Mouse (Mus musculus): ENCODE data around the gene Rap1gds1. TPM values are rescaled to one million over a fixed set of nuclear protein-coding genes. Genes with fewer than 3 reads are reported as not detected.

Gene Rap1gds1
- polyA plus RNA-seq, 1 experiment, result 25.5 TPM

GRCm38 (mm10) chr3:139033179-139033578 lies 41.8 kb downstream of the Rap1gds1 start:
- Histone ChIP-seq H3K4me3 (ENCODE audit: control insufficient read depth, insufficient read depth, low read length) (no peak overlapping the region), H3K27ac (ENCODE audit: control insufficient read depth, insufficient read depth, low read length) (no peak overlapping the region), H3K36me3 (ENCODE audit: control insufficient read depth, insufficient read depth, low read length) (no peaks in the 10 kb centered on the region), H3K27me3 (ENCODE audit: control insufficient read depth, insufficient read depth, low read length) (no peaks in the 10 kb centered on the region), H3K4me1 (replicated peaks; ENCODE audit: control insufficient read depth, insufficient read depth, low read length) (no peaks in the 10 kb centered on the region; the same call in 1 of the 2 replicates)
- DNase-seq, result no peak
- 69% methylated on average over 6 of the region's 6 CpGs for WGBS
- TF ChIP-seq POLR2A (IDR thresholded peaks at IDR 0.05; ENCODE audit: control insufficient read depth, extremely low read depth, insufficient read depth, low read length, poor library complexity), result no peak
- no peak for TF ChIP-seq CTCF (IDR thresholded peaks at IDR 0.05; ENCODE audit: borderline replicate concordance, control insufficient read depth, extremely low read depth, insufficient read depth, low read length, poor library complexity)

- H3K36me3 ChIP-seq (ENCODE audit: control insufficient read depth, insufficient read depth, low read length), result no peaks in the 10 kb centered on the region
- DNase-seq, result no peak
- TF ChIP-seq POLR2A (IDR thresholded peaks at IDR 0.05; ENCODE audit: control insufficient read depth, extremely low read depth, insufficient read depth, low read length, poor library complexity) (no peak), CTCF (IDR thresholded peaks at IDR 0.05; ENCODE audit: borderline replicate concordance, control insufficient read depth, extremely low read depth, insufficient read depth, low read length, poor library complexity) (no peak)
- H3K4me3 ChIP-seq (ENCODE audit: control insufficient read depth, insufficient read depth, low read length), result no peak overlapping the region
- no peak overlapping the region for H3K27ac ChIP-seq (ENCODE audit: control insufficient read depth, insufficient read depth, low read length)
- no peaks in the 10 kb centered on the region for H3K27me3 ChIP-seq (ENCODE audit: control insufficient read depth, insufficient read depth, low read length)
- H3K4me1 ChIP-seq (replicated peaks; ENCODE audit: control insufficient read depth, insufficient read depth, low read length), result no peaks in the 10 kb centered on the region; the same call in 1 of the 2 replicates
- WGBS, result 97% methylated on average over 4 of the region's 4 CpGs
Measured at GRCm38 (mm10) chr3:139030644-139031227, 44.3 kb downstream of the Rap1gds1 start.

- TF ChIP-seq POLR2A (IDR thresholded peaks at IDR 0.05; ENCODE audit: control insufficient read depth, extremely low read depth, insufficient read depth, low read length, poor library complexity) (no peak), CTCF (IDR thresholded peaks at IDR 0.05; ENCODE audit: borderline replicate concordance, control insufficient read depth, extremely low read depth, insufficient read depth, low read length, poor library complexity) (no peak)
- no peak for DNase-seq
Measured at GRCm38 (mm10) chr3:139025077-139025476, 49.9 kb downstream of the Rap1gds1 start.

DNA sequence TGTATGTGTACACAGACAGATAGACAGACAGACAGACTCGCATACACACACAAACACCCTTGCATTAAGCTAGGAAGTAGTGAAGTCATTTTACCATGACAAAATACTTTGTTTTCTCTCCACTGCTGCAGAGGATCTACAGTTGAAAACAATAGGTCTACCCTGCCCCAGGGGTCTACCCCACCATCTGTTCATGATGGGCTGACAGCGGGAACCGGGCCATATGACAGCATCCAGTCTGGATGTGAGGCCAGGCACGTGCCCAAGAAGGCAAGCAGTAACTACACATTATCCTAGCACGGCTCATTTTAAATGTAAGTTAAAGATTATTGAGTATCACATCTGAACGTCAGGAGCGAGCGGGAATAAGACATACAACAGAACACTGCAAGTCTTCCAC lies 51.4 kb downstream of the Rap1gds1 start:
- Histone ChIP-seq H3K4me1 (replicated peaks; ENCODE audit: control insufficient read depth, insufficient read depth, low read length) (no peaks in the 10 kb centered on the region), H3K27ac (ENCODE audit: control insufficient read depth, insufficient read depth, low read length) (no peak overlapping the region), H3K4me3 (ENCODE audit: control insufficient read depth, insufficient read depth, low read length) (no peak overlapping the region), H3K36me3 (ENCODE audit: control insufficient read depth, insufficient read depth, low read length) (peaks cover 5% of the 10 kb centered on the region; the same call in 1 of the 2 replicates), H3K27me3 (ENCODE audit: control insufficient read depth, insufficient read depth, low read length) (no peaks in the 10 kb centered on the region)
- no peak for DNase-seq
- WGBS, result 98% methylated on average over 8 of the region's 8 CpGs
- TF ChIP-seq CTCF (IDR thresholded peaks at IDR 0.05; ENCODE audit: borderline replicate concordance, control insufficient read depth, extremely low read depth, insufficient read depth, low read length, poor library complexity) (no peak), POLR2A (IDR thresholded peaks at IDR 0.05; ENCODE audit: control insufficient read depth, extremely low read depth, insufficient read depth, low read length, poor library complexity) (no peak)

More at GRCm38 (mm10) chr3:139025077-139025476, 49.9 kb downstream of the Rap1gds1 start:
- Histone ChIP-seq H3K27ac (ENCODE audit: control insufficient read depth, insufficient read depth, low read length) (no peak overlapping the region), H3K4me1 (replicated peaks; ENCODE audit: control insufficient read depth, insufficient read depth, low read length) (no peaks in the 10 kb centered on the region), H3K27me3 (ENCODE audit: control insufficient read depth, insufficient read depth, low read length) (no peaks in the 10 kb centered on the region), H3K36me3 (ENCODE audit: control insufficient read depth, insufficient read depth, low read length) (peaks cover 5% of the 10 kb centered on the region; the same call in 1 of the 2 replicates), H3K4me3 (ENCODE audit: control insufficient read depth, insufficient read depth, low read length) (no peak overlapping the region)
- 89% methylated on average over 5 of the region's 5 CpGs for WGBS

DNA sequence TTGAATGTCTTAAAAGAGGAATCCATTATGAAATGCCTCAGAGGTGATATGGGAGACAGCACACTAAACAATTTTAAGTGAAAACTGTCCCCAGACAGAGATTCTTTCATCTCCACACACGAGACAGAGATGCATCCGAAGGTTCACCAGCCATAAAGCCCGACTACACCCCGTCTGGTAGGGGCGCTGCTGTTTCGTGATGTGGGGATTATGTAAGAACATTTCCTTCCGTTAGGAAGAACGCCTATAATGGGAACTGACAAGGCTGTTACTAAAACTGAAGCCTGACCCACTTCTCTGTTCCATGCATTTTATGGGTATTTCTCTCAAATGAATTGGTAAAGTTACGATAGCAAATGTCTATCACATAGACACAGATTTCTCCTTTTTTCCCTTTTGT lies 62.6 kb downstream of the Rap1gds1 start:
- H3K4me1 ChIP-seq (replicated peaks; ENCODE audit: control insufficient read depth, insufficient read depth, low read length), result no peaks in the 10 kb centered on the region
- no peak overlapping the region for H3K27ac ChIP-seq (ENCODE audit: control insufficient read depth, insufficient read depth, low read length)
- DNase-seq, result peak; percentile 11
- WGBS, result 69% methylated on average over 9 of the region's 9 CpGs
- TF ChIP-seq POLR2A (IDR thresholded peaks at IDR 0.05; ENCODE audit: control insufficient read depth, extremely low read depth, insufficient read depth, low read length, poor library complexity) (no peak), CTCF (IDR thresholded peaks at IDR 0.05; ENCODE audit: borderline replicate concordance, control insufficient read depth, extremely low read depth, insufficient read depth, low read length, poor library complexity) (no peak)
- H3K36me3 ChIP-seq (ENCODE audit: control insufficient read depth, insufficient read depth, low read length), result peaks cover 4% of the 10 kb centered on the region; the same call in 1 of the 2 replicates
- H3K4me3 ChIP-seq (ENCODE audit: control insufficient read depth, insufficient read depth, low read length), result no peak overlapping the region
- H3K27me3 ChIP-seq (ENCODE audit: control insufficient read depth, insufficient read depth, low read length), result no peaks in the 10 kb centered on the region

DNA sequence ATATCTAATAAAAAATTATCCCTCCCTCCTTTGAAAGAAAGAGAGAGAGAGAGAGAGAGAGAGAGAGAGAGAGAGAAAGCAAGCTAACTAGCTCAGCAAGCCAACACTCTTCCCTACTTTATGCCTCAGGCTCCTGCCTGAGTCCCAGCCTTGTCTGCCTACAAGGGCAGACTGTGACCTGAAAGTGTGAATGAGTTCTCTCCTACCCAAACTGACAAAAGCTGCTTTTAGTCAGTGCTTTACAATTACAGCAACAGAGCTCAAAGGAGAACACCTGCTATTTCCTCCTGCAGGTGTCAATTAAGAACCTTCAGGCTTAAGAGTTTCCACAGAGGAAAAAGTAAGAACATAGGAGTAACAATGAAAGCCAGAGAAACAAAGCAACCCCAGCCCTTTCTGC lies 69.3 kb downstream of the Rap1gds1 start:
- Histone ChIP-seq H3K27me3 (ENCODE audit: control insufficient read depth, insufficient read depth, low read length) (no peaks in the 10 kb centered on the region), H3K4me1 (replicated peaks; ENCODE audit: control insufficient read depth, insufficient read depth, low read length) (peaks cover 6% of the 10 kb centered on the region), H3K36me3 (ENCODE audit: control insufficient read depth, insufficient read depth, low read length) (no peaks in the 10 kb centered on the region), H3K4me3 (ENCODE audit: control insufficient read depth, insufficient read depth, low read length) (no peak overlapping the region), H3K27ac (ENCODE audit: control insufficient read depth, insufficient read depth, low read length) (no peak overlapping the region)
- no peak for TF ChIP-seq CTCF (IDR thresholded peaks at IDR 0.05; ENCODE audit: borderline replicate concordance, control insufficient read depth, extremely low read depth, insufficient read depth, low read length, poor library complexity)
- no peak for TF ChIP-seq POLR2A (IDR thresholded peaks at IDR 0.05; ENCODE audit: control insufficient read depth, extremely low read depth, insufficient read depth, low read length, poor library complexity)
- peak; percentile 8 for DNase-seq
